ENCODE assay signal across 9 mouse cellular contexts in the genomic region with DNA sequence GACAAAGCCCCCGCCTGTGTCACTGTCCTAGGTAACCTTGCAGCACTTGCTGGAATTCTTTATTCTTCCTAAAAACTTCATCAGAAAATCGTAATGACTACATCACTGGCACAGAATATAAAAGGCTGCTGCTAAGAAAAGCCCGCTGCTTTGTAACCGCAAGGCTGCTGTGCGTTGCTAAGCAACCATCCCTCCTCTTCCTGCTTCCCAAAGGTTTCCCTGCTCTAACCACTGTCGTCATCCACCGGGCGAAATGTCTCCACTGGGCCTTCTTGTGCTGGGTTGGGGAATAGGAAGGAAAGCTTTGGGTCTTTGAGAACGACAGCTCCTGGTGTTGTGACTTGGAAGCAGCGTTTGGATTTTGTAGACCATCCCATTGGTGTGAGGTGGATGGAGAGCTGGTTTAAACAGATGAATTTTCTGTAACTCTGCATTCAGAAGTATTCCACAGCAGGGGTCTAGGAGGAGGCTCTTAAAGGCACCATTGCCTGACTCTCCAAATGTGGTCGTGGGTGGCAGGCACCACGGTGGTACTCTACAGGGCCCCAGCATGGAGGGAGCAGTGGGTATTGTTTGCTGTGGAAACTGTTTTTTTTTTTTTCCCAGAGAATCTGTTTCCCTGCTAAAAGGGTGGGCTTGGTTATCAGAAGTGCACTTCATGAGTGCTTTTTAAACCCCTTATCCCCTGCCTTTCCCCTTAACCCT.
DNase-seq lines count a peak whose midpoint lies in the region; ATAC-seq and TF ChIP-seq lines count a peak whose summit lies in the region.
"Had no signal": no experiment of that assay in that cellular context is flagged by ENCODE, and none has a peak within 500 bp of the region (broad histone marks: within the 10 kb centered on the region; RNA-seq: fewer than 3 reads in every experiment).

No protein-coding gene starts in this region.

- no peaks in the 10 kb centered on the region for H3K36me3 ChIP-seq in embryonic facial prominence, embryonic 13.5 days
- H3K36me3 ChIP-seq in midbrain, embryonic 14.5 days (ENCODE audit: control insufficient read depth, insufficient read depth, low read length): peaks cover 18% of the 10 kb centered on the region
- H3K36me3 ChIP-seq in intestine, embryonic 16.5 days (ENCODE audit: control insufficient read depth, insufficient read depth, low read length): no peaks in the 10 kb centered on the region
- H3K36me3 ChIP-seq: liver, embryonic 13.5 days had no signal

- TF ChIP-seq CTCF in layer of hippocampus, adult 2 months (conservative IDR thresholded peaks at IDR 0.05): no peak

- WGBS in embryonic facial prominence, embryonic 13.5 days: 12% methylated on average over 12 of the region's 12 CpGs
- WGBS in midbrain, embryonic 14.5 days: 1% methylated on average over 12 of the region's 12 CpGs
- WGBS in intestine, embryonic 16.5 days: 20% methylated on average over 12 of the region's 12 CpGs

- peaks cover 16% of the 10 kb centered on the region for H3K4me1 ChIP-seq in embryonic facial prominence, embryonic 13.5 days
- H3K4me1 ChIP-seq in midbrain, embryonic 14.5 days (ENCODE audit: control insufficient read depth, insufficient read depth, low read length): peaks cover 86% of the 10 kb centered on the region
- H3K4me1 ChIP-seq in intestine, embryonic 16.5 days (ENCODE audit: control insufficient read depth, insufficient read depth, low read length): no peaks in the 10 kb centered on the region

- no peak overlapping the region for H3K27ac ChIP-seq in embryonic facial prominence, embryonic 13.5 days
- peak overlapping the region; percentile 88 for H3K27ac ChIP-seq in layer of hippocampus, adult 2 months
- peak overlapping the region; percentile 93 for H3K27ac ChIP-seq in midbrain, embryonic 14.5 days (replicated peaks; ENCODE audit: low read depth, low read length)
- H3K27ac ChIP-seq in intestine, embryonic 16.5 days (ENCODE audit: low read length): no peak overlapping the region
- H3K27ac ChIP-seq: liver, embryonic 13.5 days had no signal

- H3K4me2 ChIP-seq in embryonic facial prominence, embryonic 13.5 days: peak overlapping the region; percentile 5
- peak overlapping the region; percentile 51 for H3K4me2 ChIP-seq in midbrain, embryonic 14.5 days (ENCODE audit: low read length)
- no peak overlapping the region for H3K4me2 ChIP-seq in intestine, embryonic 16.5 days (ENCODE audit: low read depth, low read length)
- H3K4me2 ChIP-seq: liver, embryonic 13.5 days had no signal

- peak; percentile 50 to 67 for DNase-seq in adrenal gland, adult (ENCODE audit: inconsistent age in 2 of 2, low spot score in 1 of 2)
- no peak for DNase-seq in adrenal gland, postnatal 4 days (ENCODE audit: low spot score in 2 of 2)
- DNase-seq in layer of hippocampus, adult 2 months (ENCODE audit: low spot score in 2 of 2): peak; percentile 42 to 82
- DNase-seq in midbrain, embryonic 14.5 days: peak; percentile 92
- DNase-seq in thymus, adult 18-20 months: no peak
- no peak for DNase-seq in cerebellum, adult 18-20 months
- DNase-seq: liver, embryonic 13.5 days had no signal

- no peaks in the 10 kb centered on the region for H3K27me3 ChIP-seq in embryonic facial prominence, embryonic 13.5 days
- H3K27me3 ChIP-seq in midbrain, embryonic 14.5 days (ENCODE audit: control insufficient read depth, insufficient read depth, low read length): no peaks in the 10 kb centered on the region
- H3K27me3 ChIP-seq in intestine, embryonic 16.5 days (replicated peaks; ENCODE audit: control insufficient read depth, insufficient read depth, low read length): no peaks in the 10 kb centered on the region
- H3K27me3 ChIP-seq: liver, embryonic 13.5 days had no signal

- no peak overlapping the region for H3K4me3 ChIP-seq in embryonic facial prominence, embryonic 13.5 days
- H3K4me3 ChIP-seq in layer of hippocampus, adult 2 months: peak overlapping the region; percentile 33; the same call in 1 of the 2 replicates
- H3K4me3 ChIP-seq in midbrain, embryonic 14.5 days (replicated peaks; ENCODE audit: low read depth, low read length): peak overlapping the region; percentile 7; the same call in 1 of the 2 replicates
- H3K4me3 ChIP-seq in intestine, embryonic 16.5 days (ENCODE audit: low read length): no peak overlapping the region
- H3K4me3 ChIP-seq: liver, embryonic 13.5 days had no signal

- no peak overlapping the region for H3K9ac ChIP-seq in embryonic facial prominence, embryonic 13.5 days
- H3K9ac ChIP-seq in midbrain, embryonic 14.5 days (replicated peaks; ENCODE audit: low read length): peak overlapping the region; percentile 52
- H3K9ac ChIP-seq in intestine, embryonic 16.5 days (ENCODE audit: low read depth, low read length): no peak overlapping the region
- H3K9ac ChIP-seq: liver, embryonic 13.5 days had no signal

- no peaks in the 10 kb centered on the region for H3K9me3 ChIP-seq in embryonic facial prominence, embryonic 13.5 days
- H3K9me3 ChIP-seq in midbrain, embryonic 14.5 days (ENCODE audit: control insufficient read depth, low read length): no peaks in the 10 kb centered on the region
- H3K9me3 ChIP-seq in intestine, embryonic 16.5 days (ENCODE audit: control insufficient read depth, low read length): no peaks in the 10 kb centered on the region
- H3K9me3 ChIP-seq: liver, embryonic 13.5 days had no signal

- no peak for ATAC-seq in embryonic facial prominence, embryonic 13.5 days (ENCODE audit: insufficient number of reproducible peaks, insufficient read depth, low FRiP score, low TSS enrichment, low read depth)
- ATAC-seq in midbrain, embryonic 14.5 days (ENCODE audit: low FRiP score, low TSS enrichment): peak; percentile 82
- no peak for ATAC-seq in intestine, embryonic 16.5 days

Comparison
In these comparisons a context has a peak if more than half of its experiments do, and no peak if none do; other contexts are left out.
1. DNase-seq: peak in adrenal gland, adult (2 of 2), layer of hippocampus, adult 2 months (2 of 2) and midbrain, embryonic 14.5 days (single experiment); none in adrenal gland, postnatal 4 days (0 of 2), thymus, adult 18-20 months (0 of 2) and cerebellum, adult 18-20 months (0 of 2).
2. H3K27ac ChIP-seq: peak in layer of hippocampus, adult 2 months (single experiment) and midbrain, embryonic 14.5 days (single experiment); none in embryonic facial prominence, embryonic 13.5 days (single experiment) and intestine, embryonic 16.5 days (single experiment).
3. H3K4me3 ChIP-seq: peak in layer of hippocampus, adult 2 months (single experiment) and midbrain, embryonic 14.5 days (single experiment); none in embryonic facial prominence, embryonic 13.5 days (single experiment) and intestine, embryonic 16.5 days (single experiment).